Mouse (Mus musculus) stomach, embryonic 14.5 days (tissue): Measurements from ENCODE around the gene Agl. TPM values are rescaled to one million over a fixed set of nuclear protein-coding genes. Genes with fewer than 3 reads are reported as not detected.

Experiments used
- ATAC-seq: fragments of 200-750 bp; cut with Nextera tagmentation; 2 replicates; pipeline ENCODE4 v1.8.0; 2017; ENCODE audit warnings: low read depth, moderate TSS enrichment; ENCODE audit not compliant: insufficient number of reproducible peaks, insufficient read depth, low FRiP score
- H3K27ac ChIP-seq: fragments of 300-500 bp; sonication (generic); 2 replicates; pipeline ENCODE4 v1.5.1; 2014; ENCODE audit warnings: mild to moderate bottlenecking, low read length, moderate library complexity, mixed read lengths
- H3K27me3 ChIP-seq: fragments of 300-500 bp; sonication (generic); 2 replicates; pipeline ENCODE4 v1.6.1; 2014; ENCODE audit warnings: low read length, control low read depth, mixed read lengths; ENCODE audit not compliant: control insufficient read depth, insufficient read depth
- H3K36me3 ChIP-seq: fragments of 300-500 bp; sonication (generic); 2 replicates; pipeline ENCODE4 v1.6.1; 2014; ENCODE audit warnings: mild to moderate bottlenecking, control low read depth, low read length, moderate library complexity, mixed read lengths; ENCODE audit not compliant: control insufficient read depth, insufficient read depth
- H3K4me1 ChIP-seq: fragments of 300-500 bp; sonication (generic); 2 replicates; pipeline ENCODE4 v1.6.1; 2014; ENCODE audit warnings: low read length, control low read depth, mixed read lengths; ENCODE audit not compliant: control insufficient read depth, insufficient read depth
- H3K4me2 ChIP-seq: fragments of 300-500 bp; sonication (generic); replicated peaks from 2 replicates; pipeline ENCODE4 v1.6.1; 2014; ENCODE audit warnings: low read depth, low read length, control low read depth
- H3K4me3 ChIP-seq: fragments of 300-500 bp; sonication (generic); 2 replicates; pipeline ENCODE4 v1.5.1; 2014; ENCODE audit warnings: low read depth, low read length, control low read depth
- H3K9ac ChIP-seq: fragments of 300-500 bp; sonication (generic); replicated peaks from 2 replicates; pipeline ENCODE4 v1.6.1; 2014; ENCODE audit warnings: low read depth, mild to moderate bottlenecking, control low read depth, low read length, moderate library complexity, mixed read lengths
- H3K9me3 ChIP-seq: fragments of 300-500 bp; sonication (generic); 2 replicates; pipeline ENCODE4 v1.6.1; 2016; ENCODE audit warnings: low read depth, low read length, control low read depth; ENCODE audit not compliant: control insufficient read depth
- WGBS: fragments of 180-500 bp; shearing (Covaris S2); extraction: QIAGEN DNeasy Blood & Tissue Kit; methylation state at CpG from one replicate; pipeline ENCODE4 v1.1.7; 2014; 5-methylcytosine and 5-hydroxymethylcytosine counted together
- polyA plus RNA-seq: library from polyadenylated mRNA; unstranded; fragments of >200 nt; fragmentation: Nextera tagmentation; extraction: Ambion mirVana; gene quantifications from 2 replicates; pipeline ENCODE4 v1.2.1, GENCODE M21; 2014

Gene Agl
- polyA plus RNA-seq, 1 experiment from 2014 or later = 18.8 TPM

GRCm38 (mm10) chr3:116841311-116841710 lies 33.3 kb upstream of the Agl start:
- H3K27me3 ChIP-seq = no peaks in the 10 kb centered on the region
- no peak overlapping the region for H3K4me2 ChIP-seq
- H3K27ac ChIP-seq = no peak overlapping the region
- no peaks in the 10 kb centered on the region for H3K36me3 ChIP-seq
- no peak overlapping the region for H3K9ac ChIP-seq
- no peaks in the 10 kb centered on the region; the same call in 1 of the 2 replicates for H3K9me3 ChIP-seq
- WGBS = 87% methylated on average over 2 of the region's 2 CpGs
- H3K4me1 ChIP-seq = no peaks in the 10 kb centered on the region
- H3K4me3 ChIP-seq = no peak overlapping the region
- no peak for ATAC-seq

DNA sequence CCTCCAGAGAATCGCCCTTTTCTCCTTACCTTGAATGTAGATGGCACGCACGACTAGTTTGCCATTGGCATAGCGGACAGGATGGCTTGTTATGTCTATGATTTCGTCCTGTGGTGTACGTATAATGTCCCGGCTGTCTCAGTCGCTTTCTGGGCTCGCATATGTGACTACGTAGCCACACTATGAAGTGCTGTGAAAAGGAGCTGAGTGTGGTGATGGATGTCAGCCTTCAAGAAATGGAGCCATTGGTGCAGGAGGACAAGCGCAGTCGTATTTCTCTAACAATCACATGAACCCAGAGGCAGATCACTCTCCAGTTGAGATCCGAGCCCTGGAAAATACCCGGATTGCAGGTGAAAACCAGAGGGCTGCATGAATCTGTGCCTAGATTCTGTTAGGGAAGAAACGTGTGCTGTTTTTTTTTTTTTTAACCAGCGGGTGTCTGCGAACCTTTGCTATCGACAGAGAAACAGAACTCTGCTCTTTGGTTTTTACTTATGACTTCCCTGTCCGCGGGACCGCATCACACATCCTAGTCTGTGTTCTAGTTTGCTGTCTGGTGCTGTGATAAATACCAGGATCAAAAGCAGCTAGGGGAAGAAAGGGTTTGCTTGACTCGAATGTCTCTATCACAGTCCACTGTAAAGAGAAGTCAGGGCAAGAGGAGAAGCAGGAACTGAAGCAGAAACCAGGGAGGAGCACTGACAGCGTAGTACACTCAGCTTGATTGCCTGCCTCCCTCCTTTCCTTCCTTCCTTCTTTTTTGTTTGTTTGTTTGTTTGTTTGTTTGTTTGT lies 28.9 kb upstream of the Agl start:
- no peak for ATAC-seq
- Histone ChIP-seq H3K4me2 (no peak overlapping the region), H3K36me3 (no peaks in the 10 kb centered on the region), H3K27ac (no peak overlapping the region), H3K4me1 (no peaks in the 10 kb centered on the region), H3K9me3 (no peaks in the 10 kb centered on the region; the same call in 1 of the 2 replicates), H3K4me3 (no peak overlapping the region), H3K27me3 (no peaks in the 10 kb centered on the region), H3K9ac (no peak overlapping the region)
- WGBS = 80% methylated on average over 23 of the region's 23 CpGs

DNA sequence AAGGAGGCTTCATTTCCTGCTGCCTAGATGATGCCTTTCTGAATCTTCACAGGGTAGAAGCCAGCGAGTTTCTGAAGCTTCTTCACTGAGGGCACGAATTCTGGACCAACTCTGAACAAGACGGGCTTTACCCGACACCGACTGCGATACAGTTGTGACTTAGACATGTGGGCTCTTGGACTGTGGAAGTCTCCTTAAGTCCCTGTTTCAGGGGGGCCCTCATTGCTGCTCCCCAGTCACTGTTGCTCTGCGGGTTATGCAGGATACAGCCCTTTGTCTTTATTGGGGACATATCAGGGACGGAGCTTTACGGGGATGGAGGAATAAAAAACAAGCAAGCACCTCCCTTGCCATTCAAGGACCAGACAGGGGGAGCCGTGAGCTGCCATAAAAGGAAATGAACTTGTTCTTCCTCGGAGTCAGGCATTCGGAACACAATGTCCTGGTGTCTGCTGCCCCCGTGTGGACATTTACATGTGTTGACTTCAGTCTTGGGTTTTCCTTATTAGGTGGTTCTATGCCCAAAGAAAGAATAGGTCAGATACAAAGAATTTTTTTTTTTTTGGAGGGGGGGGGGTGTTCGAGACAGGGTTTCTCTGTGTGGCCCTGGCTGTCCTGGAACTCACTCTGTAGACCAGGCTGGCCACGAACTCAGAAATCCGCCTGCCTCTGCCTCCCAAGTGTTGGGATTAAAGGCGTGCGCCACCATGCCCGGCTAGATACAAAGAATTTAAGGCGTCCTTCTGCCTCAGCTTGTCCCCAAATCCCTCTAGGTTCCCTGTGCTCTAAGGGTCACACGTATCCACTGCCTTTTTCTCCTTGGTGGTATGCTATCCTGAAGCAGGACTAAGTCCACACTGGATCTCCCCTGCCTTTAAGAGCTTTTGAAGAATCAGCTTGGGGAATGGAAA lies 28.1 kb upstream of the Agl start:
- H3K4me1 ChIP-seq = no peaks in the 10 kb centered on the region
- H3K36me3 ChIP-seq = no peaks in the 10 kb centered on the region
- no peak overlapping the region for H3K27ac ChIP-seq
- no peaks in the 10 kb centered on the region; the same call in 1 of the 2 replicates for H3K9me3 ChIP-seq
- H3K27me3 ChIP-seq = no peaks in the 10 kb centered on the region
- peak overlapping the region; percentile 16 for H3K4me3 ChIP-seq
- peak; percentile 75; the same call in 1 of the 2 replicates for ATAC-seq
- peak overlapping the region; percentile 15; the same call in 1 of the 2 replicates for H3K9ac ChIP-seq
- H3K4me2 ChIP-seq = peak overlapping the region; percentile 47
- WGBS = 26% methylated on average over 21 of the region's 21 CpGs

DNA sequence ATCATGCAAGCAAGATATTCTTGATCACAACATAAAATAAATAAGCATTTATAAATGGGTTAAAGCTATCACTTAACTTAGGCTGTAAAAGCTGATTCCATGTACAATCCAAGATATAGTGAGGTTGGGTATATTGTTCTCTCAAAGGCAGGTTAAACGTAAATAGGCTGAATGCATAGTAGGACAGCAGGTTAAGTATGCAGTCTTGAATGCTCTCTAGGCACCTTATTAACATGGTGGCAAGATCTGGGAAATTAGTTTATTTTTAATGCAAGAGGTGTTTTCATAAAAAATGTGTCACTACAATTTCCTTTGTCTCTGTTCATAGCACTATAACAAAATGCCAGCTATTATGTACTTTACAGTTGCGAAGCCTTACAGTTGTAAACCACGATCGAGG lies 27.4 kb upstream of the Agl start:
- peak overlapping the region; percentile 15; the same call in 1 of the 2 replicates for H3K9ac ChIP-seq
- WGBS = 69% methylated on average over 4 of the region's 4 CpGs

GRCm38 (mm10) chr3:116834241-116834640 lies 26.3 kb upstream of the Agl start:
- no peak for ATAC-seq
- no peak overlapping the region for H3K27ac ChIP-seq

More for the DNA sequence above, 27.4 kb upstream of the Agl start:
- H3K4me3 ChIP-seq = peak overlapping the region; percentile 16; the same call in 1 of the 2 replicates
- no peaks in the 10 kb centered on the region for H3K36me3 ChIP-seq
- no peak for ATAC-seq
- no peak overlapping the region for H3K27ac ChIP-seq
- H3K9me3 ChIP-seq = no peaks in the 10 kb centered on the region; the same call in 1 of the 2 replicates
- H3K4me2 ChIP-seq = peak overlapping the region; percentile 47; the same call in 1 of the 2 replicates
- no peaks in the 10 kb centered on the region for H3K27me3 ChIP-seq
- H3K4me1 ChIP-seq = no peaks in the 10 kb centered on the region

GRCm38 (mm10) chr3:116833491-116833890 lies 25.5 kb upstream of the Agl start:
- WGBS = 70% methylated on average over 4 of the region's 4 CpGs
- H3K4me1 ChIP-seq = no peaks in the 10 kb centered on the region
- no peak overlapping the region for H3K9ac ChIP-seq
- ATAC-seq = no peak
- H3K9me3 ChIP-seq = no peaks in the 10 kb centered on the region
- no peak overlapping the region for H3K27ac ChIP-seq
- no peak overlapping the region for H3K4me2 ChIP-seq
- no peak overlapping the region for H3K4me3 ChIP-seq
- H3K36me3 ChIP-seq = no peaks in the 10 kb centered on the region
- no peaks in the 10 kb centered on the region for H3K27me3 ChIP-seq

More at GRCm38 (mm10) chr3:116834241-116834640, 26.3 kb upstream of the Agl start:
- Histone ChIP-seq H3K36me3 (no peaks in the 10 kb centered on the region), H3K4me2 (no peak overlapping the region), H3K9me3 (no peaks in the 10 kb centered on the region), H3K9ac (no peak overlapping the region), H3K4me1 (no peaks in the 10 kb centered on the region), H3K4me3 (no peak overlapping the region), H3K27me3 (no peaks in the 10 kb centered on the region)
- WGBS = 94% methylated on average over 6 of the region's 6 CpGs

DNA sequence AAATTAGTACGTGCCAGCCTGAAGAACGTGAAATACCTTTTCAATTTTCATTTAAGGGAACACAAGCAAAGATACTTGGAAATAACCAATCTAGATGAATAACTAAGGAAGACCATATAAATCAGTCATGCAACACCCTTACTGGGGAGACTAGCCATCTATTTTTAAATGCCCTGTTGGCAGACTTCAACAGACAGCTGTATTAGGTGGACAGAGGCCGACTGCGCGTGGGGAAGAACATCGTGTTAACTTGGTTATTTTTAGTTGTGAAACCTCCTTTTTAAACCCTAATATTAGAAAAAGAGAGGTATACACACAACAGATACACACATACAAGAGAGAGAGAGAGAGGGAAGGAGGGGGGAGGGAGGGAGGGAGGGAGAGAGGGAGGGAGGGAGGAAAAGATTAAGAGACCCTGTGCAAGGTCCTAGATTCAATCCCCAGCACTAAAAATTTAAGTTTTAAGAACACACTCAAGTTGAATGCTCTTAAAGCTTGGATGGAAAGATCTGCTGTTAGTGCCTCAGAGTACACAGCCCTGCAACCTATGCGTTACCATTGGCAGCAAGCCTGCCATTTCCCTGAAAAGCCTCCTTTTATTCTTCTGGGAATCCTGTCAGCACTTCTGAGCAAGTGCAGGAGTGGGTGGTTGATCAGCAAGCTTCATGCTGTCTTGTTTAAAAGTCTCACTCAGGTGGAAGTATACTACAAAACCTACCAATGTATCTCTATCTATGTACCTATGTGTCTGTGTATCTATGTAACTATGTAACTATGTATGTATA lies 24.8 kb upstream of the Agl start:
- Histone ChIP-seq H3K4me2 (no peak overlapping the region), H3K4me1 (no peaks in the 10 kb centered on the region), H3K9ac (no peak overlapping the region), H3K36me3 (no peaks in the 10 kb centered on the region), H3K27me3 (no peaks in the 10 kb centered on the region), H3K27ac (no peak overlapping the region), H3K4me3 (no peak overlapping the region), H3K9me3 (no peaks in the 10 kb centered on the region)
- WGBS = 87% methylated on average over 7 of the region's 7 CpGs
- no peak for ATAC-seq

GRCm38 (mm10) chr3:116831324-116831723 lies 23.4 kb upstream of the Agl start:
- H3K4me3 ChIP-seq = no peak overlapping the region
- 51% methylated on average over 5 of the region's 5 CpGs for WGBS
- H3K36me3 ChIP-seq = no peaks in the 10 kb centered on the region
- H3K9ac ChIP-seq = no peak overlapping the region
- no peak overlapping the region for H3K4me2 ChIP-seq
- H3K27me3 ChIP-seq = no peaks in the 10 kb centered on the region
- ATAC-seq = no peak
- H3K9me3 ChIP-seq = no peaks in the 10 kb centered on the region
- H3K4me1 ChIP-seq = no peaks in the 10 kb centered on the region
- no peak overlapping the region for H3K27ac ChIP-seq
